Mouse (Mus musculus) ES-Bruce4 (cell line): ENCODE results near the gene Gstm1. TPM values are rescaled to one million over a fixed set of nuclear protein-coding genes. Genes with fewer than 3 reads are reported as not detected.
"Not testable (repeated sequence)": the region's sequence is repeated elsewhere in the genome, so short reads cannot be mapped to it uniquely, and the experiment has no call there.

Source experiments
- H3K27ac ChIP-seq: 2 replicates; pipeline ENCODE4 v1.5.1; 2012; ENCODE audit warnings: low read length, inconsistent platforms; ENCODE audit not compliant: insufficient read depth
- H3K27me3 ChIP-seq: 2 replicates; pipeline ENCODE4 v1.6.1; 2012; ENCODE audit warnings: mild to moderate bottlenecking, low read length, inconsistent platforms; ENCODE audit not compliant: control insufficient read depth, poor library complexity, insufficient read depth, severe bottlenecking
- H3K36me3 ChIP-seq: 2 replicates; pipeline ENCODE4 v1.6.1; 2012; ENCODE audit warnings: inconsistent platforms, mild to moderate bottlenecking, low read length, moderate library complexity; ENCODE audit not compliant: control insufficient read depth, poor library complexity, insufficient read depth, severe bottlenecking
- H3K4me1 ChIP-seq: one replicate; pipeline ENCODE4 v1.8.1; 2011; ENCODE audit warnings: low read length; ENCODE audit not compliant: control insufficient read depth, insufficient read depth
- H3K4me3 ChIP-seq: 2 replicates; pipeline ENCODE4 v1.5.1; 2011; ENCODE audit warnings: low read depth, mild to moderate bottlenecking, low read length
- H3K9ac ChIP-seq: 2 replicates; pipeline ENCODE4 v1.6.1; 2012; ENCODE audit warnings: low read depth, mild to moderate bottlenecking, inconsistent platforms; ENCODE audit not compliant: poor library complexity, severe bottlenecking
- H3K9me3 ChIP-seq: replicated peaks from 2 replicates; pipeline ENCODE4 v1.6.1; 2012; ENCODE audit warnings: mild to moderate bottlenecking, low read length, inconsistent platforms; ENCODE audit not compliant: control insufficient read depth, poor library complexity, insufficient read depth, severe bottlenecking
- CTCF ChIP-seq: IDR thresholded peaks from one replicate; pipeline ENCODE4 v1.8.1; 2011; ENCODE audit warnings: low read depth, low read length
- EP300 ChIP-seq: IDR thresholded peaks from 2 replicates; pipeline ENCODE4 v1.6.1; 2011; ENCODE audit warnings: low read depth, low read length; ENCODE audit not compliant: insufficient read depth
- POLR2A ChIP-seq: IDR thresholded peaks from one replicate; pipeline ENCODE4 v1.8.1; 2011; ENCODE audit warnings: low read length; ENCODE audit not compliant: insufficient read depth
- polyA plus RNA-seq: library from polyadenylated mRNA; stranded (reverse); fragments of >200 nt; gene quantifications from 2 replicates; pipeline ENCODE4 v1.2.4, GENCODE M21; 2011; ENCODE audit warnings: low read depth; ENCODE audit not compliant: missing spikeins, insufficient read depth, insufficient read length

Gene Gstm1
- polyA plus RNA-seq, 1 experiment, result 163 TPM

DNA sequence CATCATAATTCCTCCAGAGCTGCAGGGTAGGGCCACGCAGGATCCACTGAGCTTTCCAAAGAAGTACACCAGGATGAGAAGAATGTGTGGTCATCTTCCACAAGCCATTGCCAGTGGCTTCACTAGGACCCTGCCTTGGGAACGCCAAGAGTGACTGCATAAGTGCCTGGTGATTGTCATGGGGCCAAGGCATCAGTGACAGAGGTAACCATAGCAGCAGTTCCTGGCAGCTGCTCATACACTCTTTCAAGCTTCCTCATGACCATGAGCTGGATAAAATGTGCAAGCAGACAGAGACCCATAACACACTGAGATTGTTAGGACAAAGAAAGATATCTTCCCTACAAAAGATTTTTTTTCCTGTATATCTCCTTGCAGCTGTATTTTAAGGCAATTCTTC lies 7.5 kb downstream of the Gstm1 start:
- Histone ChIP-seq H3K4me1 (peaks cover 1% of the 10 kb centered on the region), H3K9ac (no peak overlapping the region), H3K9me3 (no peaks in the 10 kb centered on the region), H3K36me3 (no peaks in the 10 kb centered on the region), H3K27me3 (no peaks in the 10 kb centered on the region), H3K27ac (no peak overlapping the region), H3K4me3 (no peak overlapping the region)
- TF ChIP-seq CTCF, result no peak

DNA sequence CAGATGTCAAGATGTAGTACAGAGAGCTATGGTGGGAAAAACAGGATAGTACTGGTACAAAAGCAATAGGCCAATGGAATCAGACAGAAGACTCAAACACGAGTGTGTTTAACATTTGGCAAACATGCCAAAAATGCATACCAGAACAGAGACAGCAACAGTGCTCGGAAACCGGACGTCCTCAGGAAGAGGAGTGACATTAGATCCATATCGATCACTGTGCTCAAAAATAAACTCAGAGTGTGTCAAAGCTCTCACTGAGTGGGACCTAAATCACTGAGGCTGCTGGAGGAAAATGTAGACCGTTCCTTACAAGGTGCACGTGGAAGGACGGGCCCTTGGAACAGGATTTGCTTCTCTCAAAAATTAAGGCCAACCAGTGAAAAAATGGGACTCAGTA lies 15.8 kb downstream of the Gstm1 start:
- H3K27me3 ChIP-seq, result no peaks in the 10 kb centered on the region
- no peak overlapping the region for H3K4me3 ChIP-seq
- no peaks in the 10 kb centered on the region for H3K9me3 ChIP-seq
- TF ChIP-seq CTCF, result no peak
- no peak for TF ChIP-seq EP300
- TF ChIP-seq POLR2A, result no peak
- no peak overlapping the region for H3K9ac ChIP-seq
- H3K4me1 ChIP-seq, result peaks cover under 1% of the 10 kb centered on the region
- no peak overlapping the region; the same call in 1 of the 2 replicates for H3K27ac ChIP-seq
- H3K36me3 ChIP-seq, result no peaks in the 10 kb centered on the region

GRCm38 (mm10) chr3:107999491-107999890 lies 18.3 kb downstream of the Gstm1 start:
- no peak overlapping the region for H3K9ac ChIP-seq
- no peak for TF ChIP-seq CTCF
- TF ChIP-seq POLR2A, result no peak
- no peak for TF ChIP-seq EP300
- H3K27ac ChIP-seq, result no peak overlapping the region
- H3K4me3 ChIP-seq, result no peak overlapping the region
- 0 out of 2 replicates have a peak, but pooled peaks cover 1% of the 10 kb centered on the region for H3K9me3 ChIP-seq
- no peaks in the 10 kb centered on the region for H3K36me3 ChIP-seq
- peaks cover 4% of the 10 kb centered on the region for H3K4me1 ChIP-seq
- H3K27me3 ChIP-seq, result no peaks in the 10 kb centered on the region

DNA sequence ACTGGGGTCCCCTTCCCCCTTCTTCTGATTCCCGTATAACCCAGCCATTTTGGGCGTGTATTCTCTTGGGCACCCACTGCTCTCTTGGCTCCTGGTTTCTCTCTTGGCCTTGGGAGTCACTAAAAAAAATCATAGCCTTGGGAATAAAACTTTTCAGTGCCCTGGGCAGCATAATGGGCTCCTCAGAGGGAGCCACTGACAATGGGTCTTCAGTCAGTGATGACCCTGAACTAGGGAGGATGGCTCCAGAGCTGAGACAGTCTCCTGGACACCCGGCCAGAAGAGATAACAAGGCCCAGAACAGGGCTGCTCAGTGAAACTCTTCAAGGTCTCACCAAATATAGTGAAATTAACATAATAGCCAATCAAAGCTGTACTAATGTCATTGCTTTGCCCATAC lies 19.2 kb downstream of the Gstm1 start:
- no peak for TF ChIP-seq EP300
- no peak for TF ChIP-seq POLR2A
- TF ChIP-seq CTCF, result no peak
- Histone ChIP-seq H3K36me3 (no peaks in the 10 kb centered on the region), H3K9me3 (peaks cover 8% of the 10 kb centered on the region; the same call in 1 of the 2 replicates), H3K27me3 (no peaks in the 10 kb centered on the region), H3K4me3 (no peak overlapping the region), H3K4me1 (peaks cover 4% of the 10 kb centered on the region), H3K9ac (no peak overlapping the region), H3K27ac (no peak overlapping the region)

DNA sequence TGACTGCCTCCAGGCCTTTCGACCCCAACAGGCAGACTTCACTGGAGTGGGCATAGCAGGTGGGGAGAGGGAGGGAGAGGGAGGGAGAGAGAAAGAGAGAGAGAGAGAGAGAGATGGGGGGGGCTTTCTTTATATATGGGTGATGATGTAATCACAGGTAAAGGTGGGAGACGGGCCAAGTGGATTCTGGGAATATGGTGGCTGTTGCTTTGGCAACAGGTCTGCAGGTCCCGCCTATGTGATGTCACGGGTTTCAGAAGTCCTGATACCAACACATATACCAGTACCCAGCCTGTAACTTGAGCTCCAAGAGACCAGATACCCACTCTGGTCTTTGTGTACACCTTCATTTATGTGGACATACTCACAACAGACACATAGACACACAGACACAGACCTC lies 21.2 kb downstream of the Gstm1 start:
- Histone ChIP-seq H3K9me3 (peaks cover 9% of the 10 kb centered on the region; the same call in 1 of the 2 replicates), H3K27me3 (no peaks in the 10 kb centered on the region), H3K36me3 (no peaks in the 10 kb centered on the region), H3K9ac (no peak overlapping the region), H3K27ac (peak overlapping the region; percentile 97), H3K4me1 (peaks cover 4% of the 10 kb centered on the region), H3K4me3 (no peak overlapping the region)
- TF ChIP-seq CTCF, result no peak
- no peak for TF ChIP-seq EP300
- no peak for TF ChIP-seq POLR2A

- H3K27me3 ChIP-seq, H3K36me3 ChIP-seq, H3K4me3 ChIP-seq, H3K9me3 ChIP-seq, H3K4me1 ChIP-seq: not testable (repeated sequence)
- Histone ChIP-seq H3K9ac (0 out of 2 replicates have a peak overlapping the region, but pooled peaks have one; percentile 35), H3K27ac (peak overlapping the region; percentile 98)
These were observed 21.8 kb downstream of the Gstm1 start for GRCm38 (mm10) chr3:107995974-107996373.
